Mouse (Mus musculus) limb, embryonic 14.5 days (tissue): ENCODE results near the gene Asnsd1. TPM values are rescaled to one million over a fixed set of nuclear protein-coding genes. Genes with fewer than 3 reads are reported as not detected.
"Not testable (repeated sequence)": the region's sequence is repeated elsewhere in the genome, so short reads cannot be mapped to it uniquely, and the experiment has no call there.

Experiments used
- ATAC-seq: fragments of 200-750 bp; cut with Nextera tagmentation; 2 replicates; pipeline ENCODE4 v1.8.0; 2017; ENCODE audit warnings: low read depth, moderate number of reproducible peaks, moderate TSS enrichment; ENCODE audit not compliant: low FRiP score
- DNase-seq: peaks from one replicate; pipeline ENCODE4 v3.0.0-alpha.2; 2015; ENCODE audit warnings: low spot score
- H3K27ac ChIP-seq: fragments of 300-500 bp; sonication (generic); replicated peaks from 2 replicates; pipeline ENCODE4 v1.5.1; 2014; ENCODE audit warnings: low read depth, mild to moderate bottlenecking, low read length, moderate library complexity, mixed read lengths
- H3K27me3 ChIP-seq: fragments of 300-500 bp; sonication (generic); 2 replicates; pipeline ENCODE4 v1.6.1; 2014; ENCODE audit warnings: low read length, mixed read lengths; ENCODE audit not compliant: control insufficient read depth, insufficient read depth
- H3K36me3 ChIP-seq: fragments of 300-500 bp; sonication (generic); 2 replicates; pipeline ENCODE4 v1.6.1; 2014; ENCODE audit warnings: mild to moderate bottlenecking, low read length, moderate library complexity, mixed read lengths; ENCODE audit not compliant: control insufficient read depth, insufficient read depth
- H3K4me1 ChIP-seq: fragments of 300-500 bp; sonication (generic); 2 replicates; pipeline ENCODE4 v1.6.1; 2014; ENCODE audit warnings: antibody characterized with exemption, low read length, mixed read lengths; ENCODE audit not compliant: control insufficient read depth, insufficient read depth
- H3K4me2 ChIP-seq: fragments of 300-500 bp; sonication (generic); replicated peaks from 2 replicates; pipeline ENCODE4 v1.6.1; 2014; ENCODE audit warnings: low read depth, mild to moderate bottlenecking, low read length, moderate library complexity; ENCODE audit not compliant: severe bottlenecking
- H3K4me3 ChIP-seq: fragments of 300-500 bp; sonication (generic); replicated peaks from 2 replicates; pipeline ENCODE4 v1.5.1; 2014; ENCODE audit warnings: low read length
- H3K9ac ChIP-seq: fragments of 300-500 bp; sonication (generic); 2 replicates; pipeline ENCODE4 v1.6.1; 2014; ENCODE audit warnings: mild to moderate bottlenecking, low read depth, low read length, moderate library complexity; ENCODE audit not compliant: severe bottlenecking
- H3K9me3 ChIP-seq: fragments of 300-500 bp; sonication (generic); 2 replicates; pipeline ENCODE4 v1.6.1; 2016; ENCODE audit warnings: low read length; ENCODE audit not compliant: control insufficient read depth
- POLR2A ChIP-seq: fragments of 200-500 bp; IDR thresholded peaks from 2 replicates; pipeline ENCODE4 v1.8.0; 2012; ENCODE audit warnings: inconsistent platforms, mild to moderate bottlenecking, moderate library complexity, borderline replicate concordance; ENCODE audit not compliant: insufficient read depth, insufficient read length; ENCODE audit errors: extremely low read depth
- WGBS: fragments of 180-500 bp; shearing (Covaris S2); extraction: QIAGEN DNeasy Blood & Tissue Kit; methylation state at CpG from one replicate; pipeline ENCODE4 v1.1.7; 2014; 5-methylcytosine and 5-hydroxymethylcytosine counted together
- polyA plus RNA-seq, 2 experiments: library from polyadenylated mRNA; depleted of rRNA in 1 of 2; stranded (reverse) in 1 of 2; unstranded in 1 of 2; fragments of >200 nt; fragmentation: Nextera tagmentation in 1 of 2; extraction: Ambion mirVana in 1 of 2; gene quantifications; 2 replicates each; pipeline versions ENCODE4 v1.2.1 to v1.2.3; 2012 to 2014

The Asnsd1 gene
- polyA plus RNA-seq, 2 experiments: 38.3 to 78.9 TPM

- no peaks in the 10 kb centered on the region for H3K9me3 ChIP-seq
- no peak overlapping the region for H3K27ac ChIP-seq
- H3K27me3 ChIP-seq: no peaks in the 10 kb centered on the region
- H3K4me1 ChIP-seq: no peaks in the 10 kb centered on the region
- ATAC-seq (no peak), DNase-seq (no peak)
- TF ChIP-seq POLR2A: no peak
- no peak overlapping the region for H3K4me2 ChIP-seq
- H3K36me3 ChIP-seq: no peaks in the 10 kb centered on the region
- H3K4me3 ChIP-seq: no peak overlapping the region
- H3K9ac ChIP-seq: no peak overlapping the region
Measured at GRCm38 (mm10) chr1:53358988-53359387, 6.4 kb upstream of the Asnsd1 start.

- Histone ChIP-seq H3K4me1 (no peaks in the 10 kb centered on the region), H3K27me3 (no peaks in the 10 kb centered on the region), H3K9me3 (no peaks in the 10 kb centered on the region; the same call in 1 of the 2 replicates), H3K27ac (no peak overlapping the region), H3K9ac (no peak overlapping the region), H3K4me2 (no peak overlapping the region), H3K4me3 (no peak overlapping the region), H3K36me3 (peaks cover 38% of the 10 kb centered on the region)
- no peak for DNase-seq
- no peak for ATAC-seq
- no peak for TF ChIP-seq POLR2A
- WGBS: 97% methylated on average over 2 of the region's 2 CpGs
Measured at GRCm38 (mm10) chr1:53341071-53341470, 11.5 kb downstream of the Asnsd1 start.

- not testable (repeated sequence) for H3K9ac ChIP-seq, DNase-seq, H3K4me3 ChIP-seq, ATAC-seq, H3K27ac ChIP-seq, H3K9me3 ChIP-seq, H3K4me1 ChIP-seq, H3K27me3 ChIP-seq, H3K36me3 ChIP-seq, H3K4me2 ChIP-seq
- WGBS: 73% methylated on average over 2 of the region's 2 CpGs
Measured at GRCm38 (mm10) chr1:53337403-53337802, 15.1 kb downstream of the Asnsd1 start.

- H3K4me2 ChIP-seq: no peak overlapping the region
- no peak for ATAC-seq
- no peak overlapping the region for H3K27ac ChIP-seq
- DNase-seq: no peak
- no peaks in the 10 kb centered on the region for H3K9me3 ChIP-seq
- H3K27me3 ChIP-seq: no peaks in the 10 kb centered on the region
- H3K4me3 ChIP-seq: no peak overlapping the region
- no peak for TF ChIP-seq POLR2A
- H3K4me1 ChIP-seq: no peaks in the 10 kb centered on the region
- H3K9ac ChIP-seq: no peak overlapping the region
- H3K36me3 ChIP-seq: no peaks in the 10 kb centered on the region
Measured at GRCm38 (mm10) chr1:53335465-53335864, 17.1 kb downstream of the Asnsd1 start.

- not testable (repeated sequence) for ATAC-seq, H3K4me2 ChIP-seq, H3K9me3 ChIP-seq, DNase-seq, H3K36me3 ChIP-seq, H3K27ac ChIP-seq, H3K4me1 ChIP-seq, H3K4me3 ChIP-seq, H3K27me3 ChIP-seq, H3K9ac ChIP-seq
- 88% methylated on average over 5 of the region's 5 CpGs for WGBS
Measured at GRCm38 (mm10) chr1:53333527-53333926, 19.0 kb downstream of the Asnsd1 start.

- H3K4me3 ChIP-seq: no peak overlapping the region
- H3K9me3 ChIP-seq: no peaks in the 10 kb centered on the region
- ATAC-seq (no peak), DNase-seq (no peak)
- no peak overlapping the region for H3K4me2 ChIP-seq
- WGBS: 92% methylated on average over 5 of the region's 5 CpGs
- H3K27ac ChIP-seq: no peak overlapping the region
- no peaks in the 10 kb centered on the region for H3K4me1 ChIP-seq
- no peaks in the 10 kb centered on the region for H3K27me3 ChIP-seq
- H3K36me3 ChIP-seq: peaks cover 3% of the 10 kb centered on the region; the same call in 1 of the 2 replicates
- no peak overlapping the region for H3K9ac ChIP-seq
- no peak for TF ChIP-seq POLR2A
Measured at GRCm38 (mm10) chr1:53324827-53325494, 27.6 kb downstream of the Asnsd1 start.
